Mouse (Mus musculus) MEL (cell line): ENCODE measurements at regions not wholly inside any gene's neighbourhood (a gene's known extent, or its start where the extent isn't known, plus 50 kb on each side); places are given as distances from the start of the nearest gene placed in this dataset.

Experiments used
- DNase-seq: peaks from one replicate; pipeline ENCODE4 v3.0.0; 2011; ENCODE audit warnings: low read depth, low spot score
- H3K27ac ChIP-seq: 2 replicates; pipeline ENCODE4 v1.5.1; 2012; ENCODE audit warnings: low read depth, mild to moderate bottlenecking, control low read depth, low read length, moderate library complexity; ENCODE audit not compliant: control insufficient read depth
- H3K27me3 ChIP-seq, 2 experiments: fragments of 150-350 bp in 1 of 2; sonication (generic) in 1 of 2; 2 replicates each; pipeline ENCODE4 v1.6.1; 2012; ENCODE audit warnings: low read length in 2 of 2, mild to moderate bottlenecking in 2 of 2, improper control_type of control experiment in 1 of 2, moderate library complexity in 1 of 2; ENCODE audit not compliant: insufficient read depth in 2 of 2, control insufficient read depth in 1 of 2
- H3K36me3 ChIP-seq, 2 experiments: 2 replicates each; pipeline ENCODE4 v1.6.1; 2012 to 2014; ENCODE audit warnings: low read length in 2 of 2, improper control_type of control experiment in 1 of 2, inconsistent platforms in 1 of 2, mild to moderate bottlenecking in 1 of 2; ENCODE audit not compliant: insufficient read depth in 2 of 2, control insufficient read depth in 1 of 2
- H3K4me1 ChIP-seq, 2 experiments: fragments of 150-350 bp in 1 of 2; sonication (generic) in 1 of 2; 2 replicates each; pipeline ENCODE4 v1.6.1; 2012; ENCODE audit warnings: low read length in 2 of 2, improper control_type of control experiment in 1 of 2, mild to moderate bottlenecking in 1 of 2; ENCODE audit not compliant: insufficient read depth in 2 of 2, control insufficient read depth in 1 of 2
- H3K4me3 ChIP-seq, 2 experiments: fragments of 150-350 bp in 1 of 2; sonication (generic) in 1 of 2; 2 replicates each; pipeline ENCODE4 v1.5.1; 2012; ENCODE audit warnings: low read depth in 2 of 2, low read length in 2 of 2, mild to moderate bottlenecking in 2 of 2, moderate library complexity in 2 of 2, control low read depth in 1 of 2, improper control_type of control experiment in 1 of 2; ENCODE audit not compliant: control insufficient read depth in 1 of 2, insufficient read depth in 1 of 2
- H3K79me2 ChIP-seq: 2 replicates; pipeline ENCODE4 v1.6.1; 2012; ENCODE audit warnings: mild to moderate bottlenecking, low read length, moderate library complexity; ENCODE audit not compliant: control insufficient read depth, poor library complexity, insufficient read depth
- H3K9ac ChIP-seq: 2 replicates; pipeline ENCODE4 v1.6.1; 2012; ENCODE audit warnings: low read depth, mild to moderate bottlenecking, control low read depth, low read length, moderate library complexity; ENCODE audit not compliant: control insufficient read depth, poor library complexity, severe bottlenecking
- H3K9me3 ChIP-seq: fragments of 150-350 bp; sonication (generic); replicated peaks from 2 replicates; pipeline ENCODE4 v1.6.1; 2012; ENCODE audit warnings: mild to moderate bottlenecking, low read length, improper control_type of control experiment, moderate library complexity; ENCODE audit not compliant: insufficient read depth
- BHLHE40 ChIP-seq: IDR thresholded peaks from 2 replicates; pipeline ENCODE4 v1.6.1; 2012; ENCODE audit warnings: low read depth, mild to moderate bottlenecking, inconsistent platforms, low read length, improper control_type of control experiment, borderline replicate concordance
- CHD1 ChIP-seq: IDR thresholded peaks from 2 replicates; pipeline ENCODE4 v1.6.1; 2012; ENCODE audit warnings: low read depth, mild to moderate bottlenecking, inconsistent platforms, low read length, improper control_type of control experiment
- CHD2 ChIP-seq: IDR thresholded peaks from 2 replicates; pipeline ENCODE4 v1.6.1; 2011; ENCODE audit warnings: low read length, improper control_type of control experiment
- CTCF ChIP-seq, 3 experiments: IDR thresholded peaks in 2 of 3; conservative IDR thresholded peaks in 1 of 3; 2 replicates each; pipeline ENCODE4 v1.5.1; 2011 to 2012; ENCODE audit warnings: low read length in 3 of 3, low read depth in 2 of 3, mild to moderate bottlenecking in 2 of 3, improper control_type of control experiment in 1 of 3, inconsistent platforms in 1 of 3, mixed read lengths in 1 of 3, moderate library complexity in 1 of 3; ENCODE audit not compliant: control insufficient read depth in 1 of 3, insufficient read depth in 1 of 3, poor library complexity in 1 of 3, severe bottlenecking in 1 of 3
- ELF1 ChIP-seq: IDR thresholded peaks from 2 replicates; pipeline ENCODE4 v1.6.1; 2014; ENCODE audit warnings: low read depth, mild to moderate bottlenecking, inconsistent platforms, low read length, improper control_type of control experiment, moderate library complexity
- EP300 ChIP-seq, 2 experiments: IDR thresholded peaks; 2 replicates each; pipeline ENCODE4 v1.6.1; 2011; ENCODE audit warnings: improper control_type of control experiment in 2 of 2, low read length in 2 of 2, low read depth in 1 of 2, mild to moderate bottlenecking in 1 of 2
- ETS1 ChIP-seq: IDR thresholded peaks from 2 replicates; pipeline ENCODE4 v1.6.1; 2012; ENCODE audit warnings: low read depth, mild to moderate bottlenecking, inconsistent platforms, low read length, improper control_type of control experiment, moderate library complexity
- GABPA ChIP-seq: IDR thresholded peaks from 2 replicates; pipeline ENCODE4 v1.6.1; 2012; ENCODE audit warnings: low read depth, mild to moderate bottlenecking, inconsistent platforms, low read length, improper control_type of control experiment, moderate library complexity
- GATA1 ChIP-seq: IDR thresholded peaks from 2 replicates; pipeline ENCODE4 v1.6.1; 2011; ENCODE audit warnings: low read depth, low read length, improper control_type of control experiment
- JUND ChIP-seq: IDR thresholded peaks from 2 replicates; pipeline ENCODE4 v1.6.1; 2011; ENCODE audit warnings: low read depth, mild to moderate bottlenecking, improper control_type of control experiment, low read length
- KAT2A ChIP-seq: conservative IDR thresholded peaks from 2 replicates; pipeline ENCODE4 v1.6.1; 2012; ENCODE audit warnings: low read depth, low read length, improper control_type of control experiment, inconsistent platforms
- MAFK ChIP-seq: IDR thresholded peaks from 2 replicates; pipeline ENCODE4 v1.6.1; 2011; ENCODE audit warnings: low read depth, mild to moderate bottlenecking, low read length, improper control_type of control experiment, borderline replicate concordance
- MXI1 ChIP-seq: IDR thresholded peaks from 2 replicates; pipeline ENCODE4 v1.6.1; 2011; ENCODE audit warnings: mild to moderate bottlenecking, low read depth, low read length, improper control_type of control experiment
- MYB ChIP-seq: IDR thresholded peaks from 2 replicates; pipeline ENCODE4 v1.6.1; 2011; ENCODE audit warnings: mild to moderate bottlenecking, low read depth, low read length, improper control_type of control experiment
- MYC ChIP-seq: IDR thresholded peaks from 2 replicates; pipeline ENCODE4 v1.6.1; 2011; ENCODE audit warnings: low read depth, mild to moderate bottlenecking, low read length, improper control_type of control experiment, moderate library complexity
- NELFE ChIP-seq: IDR thresholded peaks from 2 replicates; pipeline ENCODE4 v1.6.1; 2011; ENCODE audit warnings: low read depth, low read length, improper control_type of control experiment
- NRF1 ChIP-seq: IDR thresholded peaks from 2 replicates; pipeline ENCODE4 v1.6.1; 2014; ENCODE audit warnings: low read depth, mild to moderate bottlenecking, inconsistent platforms, low read length, improper control_type of control experiment, moderate library complexity; ENCODE audit not compliant: poor library complexity, insufficient read depth, severe bottlenecking
- POLR2A ChIP-seq, 2 experiments: IDR thresholded peaks; 2 replicates each; pipeline ENCODE4 v1.6.1; 2011 to 2012; ENCODE audit warnings: low read length in 2 of 2, mild to moderate bottlenecking in 2 of 2, control low read depth in 1 of 2, improper control_type of control experiment in 1 of 2, low read depth in 1 of 2, moderate library complexity in 1 of 2; ENCODE audit not compliant: control insufficient read depth in 1 of 2, insufficient read depth in 1 of 2, poor library complexity in 1 of 2
- POLR2AphosphoS2 ChIP-seq: IDR thresholded peaks from 2 replicates; pipeline ENCODE4 v1.6.1; 2011; ENCODE audit warnings: low read length, improper control_type of control experiment
- POLR2AphosphoS5 ChIP-seq: IDR thresholded peaks from 2 replicates; pipeline ENCODE4 v1.6.1; 2012; ENCODE audit warnings: low read depth, borderline replicate concordance, mild to moderate bottlenecking, inconsistent platforms, low read length, moderate library complexity, mixed read lengths
- RCOR1 ChIP-seq: IDR thresholded peaks from 2 replicates; pipeline ENCODE4 v1.6.1; 2012; ENCODE audit warnings: low read depth, mild to moderate bottlenecking, inconsistent platforms, low read length, improper control_type of control experiment
- SIN3A ChIP-seq: IDR thresholded peaks from 2 replicates; pipeline ENCODE4 v1.6.1; 2012; ENCODE audit warnings: low read length, improper control_type of control experiment, inconsistent platforms
- SMC3 ChIP-seq: IDR thresholded peaks from 2 replicates; pipeline ENCODE4 v1.6.1; 2011; ENCODE audit warnings: low read depth, low read length, improper control_type of control experiment
- TAL1 ChIP-seq: IDR thresholded peaks from 2 replicates; pipeline ENCODE4 v1.6.1; 2012; ENCODE audit warnings: mild to moderate bottlenecking, inconsistent platforms, low read length, moderate library complexity, mixed read lengths
- UBTF ChIP-seq: IDR thresholded peaks from 2 replicates; pipeline ENCODE4 v1.6.1; 2012; ENCODE audit warnings: low read depth, mild to moderate bottlenecking, inconsistent platforms, low read length, improper control_type of control experiment, moderate library complexity, borderline replicate concordance; ENCODE audit not compliant: insufficient read depth
- USF1 ChIP-seq: IDR thresholded peaks from 2 replicates; pipeline ENCODE4 v1.6.1; 2014; ENCODE audit warnings: low read depth, mild to moderate bottlenecking, inconsistent platforms, low read length, improper control_type of control experiment, moderate library complexity
- ZC3H11A ChIP-seq: IDR thresholded peaks from 2 replicates; pipeline ENCODE4 v1.6.1; 2012; ENCODE audit warnings: low read depth, mild to moderate bottlenecking, inconsistent platforms, low read length, improper control_type of control experiment
- ZKSCAN1 ChIP-seq: IDR thresholded peaks from 2 replicates; pipeline ENCODE4 v1.6.1; 2012; ENCODE audit warnings: low read depth, mild to moderate bottlenecking, inconsistent platforms, low read length, improper control_type of control experiment, moderate library complexity
- ZMIZ1 ChIP-seq: IDR thresholded peaks from 2 replicates; pipeline ENCODE4 v1.6.1; 2012; ENCODE audit warnings: low read depth, mild to moderate bottlenecking, inconsistent platforms, low read length, improper control_type of control experiment, moderate library complexity

DNA sequence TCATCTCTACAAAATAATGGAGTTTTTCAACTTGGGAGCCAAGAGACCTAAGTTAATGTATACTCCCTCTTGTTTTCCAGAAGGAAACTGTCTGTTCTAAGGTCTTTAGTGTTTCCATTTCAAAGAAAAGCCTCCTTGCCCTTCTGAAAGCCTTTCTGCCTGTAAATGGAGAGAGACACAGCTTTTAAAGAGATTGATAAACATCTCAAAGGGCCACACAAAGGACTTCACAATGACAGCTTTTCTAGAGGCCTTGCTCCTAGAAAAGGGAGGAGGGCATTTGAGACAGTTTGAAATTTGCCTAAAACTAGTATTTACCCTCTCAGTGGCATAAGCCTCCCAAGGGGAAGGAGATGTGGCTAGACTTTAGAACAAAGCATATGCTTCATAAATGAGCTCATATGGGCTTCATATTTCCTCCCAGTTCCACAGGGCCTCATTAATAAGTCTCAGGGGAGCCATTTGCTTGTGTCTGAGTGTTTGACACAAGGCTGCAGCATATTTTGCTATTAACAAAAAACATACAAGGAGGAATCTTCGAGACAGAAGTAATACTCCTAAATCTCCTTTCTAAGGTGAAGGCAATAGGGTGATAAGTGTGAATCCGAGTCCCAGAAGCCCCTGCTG is 860.0 kb downstream of the Abca13 start:
- Histone ChIP-seq H3K79me2 (no peaks in the 10 kb centered on the region), H3K36me3 (no peaks in the 10 kb centered on the region), H3K9ac (no peak overlapping the region), H3K4me1 (no peaks in the 10 kb centered on the region), H3K9me3 (no peaks in the 10 kb centered on the region), H3K27ac (no peak overlapping the region), H3K27me3 (no peaks in the 10 kb centered on the region), H3K4me3 (no peak overlapping the region)
- TF ChIP-seq ZKSCAN1 (no peak), NELFE (no peak), USF1 (no peak), SIN3A (no peak), JUND (no peak), POLR2A (IDR thresholded peaks at IDR 0.05; ENCODE audit: control insufficient read depth in 1 of 2, insufficient read depth in 1 of 2, low read depth in 1 of 2, low read length in 2 of 2, poor library complexity in 1 of 2) (no peak), CHD1 (no peak), ZC3H11A (no peak), POLR2AphosphoS2 (no peak), MXI1 (no peak), MYB (no peak), MYC (no peak), CHD2 (no peak), UBTF (no peak), RCOR1 (no peak), BHLHE40 (no peak), CTCF (IDR thresholded peaks at IDR 0.05 in 2 of 3, conservative IDR thresholded peaks at IDR 0.05 in 1 of 3; ENCODE audit: control insufficient read depth in 1 of 3, insufficient read depth in 1 of 3, low read depth in 2 of 3, low read length in 3 of 3, poor library complexity in 1 of 3, severe bottlenecking in 1 of 3) (no peak), GATA1 (no peak), NRF1 (no peak), EP300 (IDR thresholded peaks at IDR 0.05; ENCODE audit: low read depth in 1 of 2, low read length in 2 of 2) (no peak)
- no peak for DNase-seq

DNA sequence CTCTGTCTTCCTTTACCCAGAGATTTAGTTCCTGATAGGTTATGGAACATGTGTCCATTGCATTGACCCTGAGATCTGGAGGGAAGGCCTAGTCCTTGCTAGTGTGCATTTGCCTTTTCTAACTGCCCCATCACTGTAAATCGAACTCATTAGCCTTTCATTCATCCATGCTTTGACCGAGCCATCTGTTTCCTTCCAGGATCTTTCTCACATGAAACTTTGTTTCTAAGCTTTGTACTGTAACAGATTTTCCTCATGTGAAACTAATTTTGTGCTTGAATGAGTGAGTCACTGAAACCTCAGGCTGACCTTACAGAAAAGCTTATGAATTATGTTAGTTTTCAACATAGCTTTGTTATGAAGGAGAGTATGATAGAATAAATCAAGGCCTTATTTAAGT is 880.1 kb downstream of the Abca13 start:
- Histone ChIP-seq H3K79me2 (no peaks in the 10 kb centered on the region), H3K9me3 (no peaks in the 10 kb centered on the region), H3K36me3 (no peaks in the 10 kb centered on the region), H3K27ac (no peak overlapping the region), H3K9ac (no peak overlapping the region), H3K4me3 (no peak overlapping the region), H3K27me3 (no peaks in the 10 kb centered on the region), H3K4me1 (no peaks in the 10 kb centered on the region)
- no peak for DNase-seq
- TF ChIP-seq ELF1: no peak
- no peak for TF ChIP-seq POLR2AphosphoS5
- TF ChIP-seq ETS1: no peak
- TF ChIP-seq JUND: no peak
- no peak for TF ChIP-seq MYB
- no peak for TF ChIP-seq GATA1
- no peak for TF ChIP-seq SMC3
- TF ChIP-seq NELFE: no peak
- no peak for TF ChIP-seq TAL1
- no peak for TF ChIP-seq GABPA
- no peak for TF ChIP-seq MAFK
- no peak for TF ChIP-seq ZC3H11A
- TF ChIP-seq KAT2A: no peak
- TF ChIP-seq UBTF: no peak
- TF ChIP-seq SIN3A: no peak
- TF ChIP-seq MXI1: no peak
- no peak for TF ChIP-seq MYC
- TF ChIP-seq CTCF (IDR thresholded peaks at IDR 0.05 in 2 of 3, conservative IDR thresholded peaks at IDR 0.05 in 1 of 3; ENCODE audit: control insufficient read depth in 1 of 3, insufficient read depth in 1 of 3, low read depth in 2 of 3, low read length in 3 of 3, poor library complexity in 1 of 3, severe bottlenecking in 1 of 3): no peak
- TF ChIP-seq ZMIZ1: no peak
